Mouse (Mus musculus): ENCODE data around the gene B3galt4. TPM values are rescaled to one million over a fixed set of nuclear protein-coding genes. Genes with fewer than 3 reads are reported as not detected.
"Not testable (repeated sequence)": the region's sequence is repeated elsewhere in the genome, so short reads cannot be mapped to it uniquely, and the experiment has no call there.

B3galt4 gene
- polyA plus RNA-seq, 1 experiment from 2014 or later, result 5.6 TPM

DNA sequence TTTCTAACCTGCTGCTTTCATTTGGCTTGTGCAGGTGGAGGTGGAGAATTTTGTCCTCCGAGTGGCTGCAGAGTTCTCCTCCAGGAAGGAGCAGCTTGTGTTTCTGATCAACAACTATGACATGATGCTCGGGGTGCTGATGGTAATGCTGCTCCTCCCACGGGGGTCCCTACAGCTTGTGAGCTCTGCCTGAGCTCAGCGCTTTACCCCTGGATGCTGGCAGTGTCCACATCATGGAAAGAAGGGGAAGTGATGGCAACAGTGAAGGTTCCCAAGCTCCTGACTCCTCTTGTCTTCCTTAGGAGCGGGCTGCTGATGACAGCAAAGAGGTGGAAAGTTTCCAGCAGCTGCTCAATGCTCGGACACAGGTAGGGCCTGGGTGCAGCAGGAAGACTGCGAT lies 11.6 kb upstream of the B3galt4 start:
- Histone ChIP-seq H3K9me3 (replicated peaks) (no peaks in the 10 kb centered on the region), H3K4me3 (replicated peaks) (no peak overlapping the region), H3K4me1 (no peaks in the 10 kb centered on the region), H3K36me3 (peaks cover 84% of the 10 kb centered on the region), H3K4me2 (no peak overlapping the region), H3K27ac (no peak overlapping the region), H3K9ac (no peak overlapping the region), H3K27me3 (no peaks in the 10 kb centered on the region)
- 91% methylated on average over 7 of the region's 7 CpGs for WGBS
- ATAC-seq (replicated peaks; ENCODE audit: low FRiP score), result no peak

DNA sequence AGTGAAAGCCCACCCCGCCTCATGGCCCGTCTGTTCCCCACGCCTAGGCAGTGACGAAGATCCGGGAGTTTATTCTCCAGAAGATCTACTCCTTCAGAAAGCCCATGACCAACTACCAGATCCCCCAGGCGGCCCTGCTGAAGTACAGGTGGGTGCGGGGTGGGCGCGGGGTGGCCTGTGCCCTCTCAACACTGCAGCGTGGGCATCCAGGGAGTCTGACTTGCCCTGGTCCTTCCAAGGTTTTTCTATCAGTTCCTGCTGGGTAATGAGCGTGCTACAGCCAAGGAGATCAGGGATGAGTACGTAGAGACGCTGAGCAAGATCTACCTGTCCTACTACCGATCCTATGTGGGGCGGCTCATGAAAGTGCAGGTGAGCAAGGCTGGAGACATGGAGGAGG lies 8.7 kb upstream of the B3galt4 start:
- peaks cover 8% of the 10 kb centered on the region for H3K4me1 ChIP-seq
- no peaks in the 10 kb centered on the region for H3K27me3 ChIP-seq
- no peak overlapping the region for H3K4me2 ChIP-seq
- no peak for ATAC-seq (replicated peaks; ENCODE audit: low FRiP score)
- H3K27ac ChIP-seq, result no peak overlapping the region
- WGBS, result 96% methylated on average over 15 of the region's 15 CpGs
- no peaks in the 10 kb centered on the region for H3K9me3 ChIP-seq (replicated peaks)
- no peak overlapping the region for H3K9ac ChIP-seq
- peaks cover 67% of the 10 kb centered on the region for H3K36me3 ChIP-seq
- H3K4me3 ChIP-seq (replicated peaks), result no peak overlapping the region

DNA sequence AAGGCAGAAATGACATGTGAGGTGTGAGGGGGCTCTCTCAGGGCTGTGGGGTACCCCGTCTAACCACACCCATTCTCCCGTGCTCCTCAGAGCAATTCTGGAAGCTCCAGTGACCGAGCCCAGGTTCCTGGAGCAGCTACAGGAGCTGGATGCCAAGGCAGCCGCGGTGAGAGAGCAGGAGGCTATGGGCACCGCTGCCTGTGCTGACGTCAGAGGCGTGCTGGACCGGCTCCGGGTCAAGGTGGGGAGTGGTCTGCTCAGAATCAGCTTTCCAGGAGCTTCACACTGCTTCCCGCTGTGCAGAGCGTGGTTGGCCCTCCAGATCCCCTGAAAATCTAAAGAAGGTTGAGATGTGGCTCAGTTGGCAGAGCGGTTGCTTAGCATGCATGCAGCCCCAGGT lies 7.8 kb upstream of the B3galt4 start:
- ATAC-seq (replicated peaks; ENCODE audit: low FRiP score), result no peak
- no peak overlapping the region for H3K4me3 ChIP-seq (replicated peaks)
- H3K4me1 ChIP-seq, result peaks cover 14% of the 10 kb centered on the region
- H3K9ac ChIP-seq, result no peak overlapping the region
- no peak overlapping the region for H3K4me2 ChIP-seq
- peaks cover 64% of the 10 kb centered on the region for H3K36me3 ChIP-seq
- H3K27me3 ChIP-seq, result no peaks in the 10 kb centered on the region
- WGBS, result 93% methylated on average over 13 of the region's 13 CpGs
- H3K27ac ChIP-seq, result no peak overlapping the region
- no peaks in the 10 kb centered on the region for H3K9me3 ChIP-seq (replicated peaks)

DNA sequence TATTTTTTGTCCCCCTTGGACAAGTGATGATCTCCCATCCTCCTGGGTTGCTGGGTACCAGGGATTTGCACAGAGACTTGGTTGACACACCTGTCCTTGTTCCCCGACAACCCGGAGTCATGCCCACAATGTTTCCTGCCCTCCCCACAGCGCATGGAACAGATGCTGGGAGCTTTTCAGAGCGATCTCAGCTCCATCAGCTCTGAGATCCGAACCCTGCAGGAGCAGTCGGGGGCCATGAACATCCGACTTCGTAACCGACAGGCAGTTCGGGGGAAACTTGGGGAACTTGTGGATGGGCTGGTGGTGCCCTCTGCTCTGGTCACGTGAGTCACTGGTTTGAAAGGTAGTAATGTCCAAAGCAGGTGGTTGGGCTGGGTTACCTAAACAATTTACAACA lies 7.2 kb upstream of the B3galt4 start:
- no peak for ATAC-seq (replicated peaks; ENCODE audit: low FRiP score)
- H3K9me3 ChIP-seq (replicated peaks), result no peaks in the 10 kb centered on the region
- no peak overlapping the region for H3K4me2 ChIP-seq
- H3K4me1 ChIP-seq, result peaks cover 21% of the 10 kb centered on the region
- no peak overlapping the region for H3K4me3 ChIP-seq (replicated peaks)
- peaks cover 64% of the 10 kb centered on the region for H3K36me3 ChIP-seq
- no peak overlapping the region for H3K9ac ChIP-seq
- WGBS, result 96% methylated on average over 11 of the region's 11 CpGs
- no peaks in the 10 kb centered on the region for H3K27me3 ChIP-seq
- no peak overlapping the region for H3K27ac ChIP-seq

DNA sequence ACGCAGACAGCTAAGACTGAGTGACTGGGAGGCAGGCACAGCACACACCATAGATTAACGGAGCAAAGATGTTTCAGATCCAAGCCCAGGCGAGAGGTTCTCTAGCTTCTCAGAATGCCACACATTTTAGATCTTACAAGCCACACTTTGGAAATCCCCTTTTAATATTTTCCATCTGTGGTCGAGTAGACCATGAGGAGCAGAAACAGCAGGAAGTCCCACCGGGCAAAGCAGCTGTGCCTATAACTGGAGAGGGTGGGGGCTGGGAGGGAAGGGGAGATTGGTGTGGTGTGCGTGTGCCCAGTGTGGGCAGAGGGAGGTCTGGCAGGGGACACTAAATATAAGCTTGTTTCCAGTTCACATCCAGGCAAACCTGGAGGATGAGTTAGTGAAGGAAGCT lies 6.2 kb upstream of the B3galt4 start:
- WGBS, result 91% methylated on average over 6 of the region's 6 CpGs
- Histone ChIP-seq H3K27ac (no peak overlapping the region), H3K4me3 (replicated peaks) (no peak overlapping the region), H3K9ac (no peak overlapping the region), H3K4me1 (peaks cover 30% of the 10 kb centered on the region), H3K9me3 (replicated peaks) (no peaks in the 10 kb centered on the region), H3K4me2 (no peak overlapping the region), H3K27me3 (no peaks in the 10 kb centered on the region), H3K36me3 (peaks cover 64% of the 10 kb centered on the region)
- ATAC-seq (replicated peaks; ENCODE audit: low FRiP score), result no peak

DNA sequence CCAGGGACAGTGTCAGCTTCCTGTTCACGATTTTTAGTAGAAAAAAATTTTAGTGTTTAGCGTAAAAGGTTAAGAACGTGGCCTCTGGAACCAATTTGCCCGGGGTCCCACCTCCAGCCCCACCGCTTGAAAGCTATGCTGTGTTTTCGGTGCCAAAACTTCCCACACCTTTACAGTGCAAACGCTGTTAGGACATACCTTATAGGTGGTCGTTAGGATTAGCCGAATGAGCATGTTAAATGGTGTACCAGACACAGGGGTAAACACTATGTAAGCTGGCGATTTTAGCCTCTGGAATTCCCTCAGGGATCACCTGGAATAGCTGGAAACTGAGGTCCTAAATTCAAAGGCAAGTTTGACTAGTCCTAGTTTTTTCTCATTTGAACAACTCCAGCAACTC lies 5.0 kb upstream of the B3galt4 start:
- H3K27me3 ChIP-seq, result no peaks in the 10 kb centered on the region
- H3K27ac ChIP-seq, result peak overlapping the region; percentile 88
- H3K9me3 ChIP-seq (replicated peaks), result no peaks in the 10 kb centered on the region
- peaks cover 63% of the 10 kb centered on the region for H3K36me3 ChIP-seq
- peak overlapping the region; percentile 75 for H3K4me2 ChIP-seq
- ATAC-seq (replicated peaks; ENCODE audit: low FRiP score), result no peak
- peak overlapping the region; percentile 84 for H3K9ac ChIP-seq
- peaks cover 42% of the 10 kb centered on the region for H3K4me1 ChIP-seq
- 6% methylated on average over 10 of the region's 10 CpGs for WGBS
- H3K4me3 ChIP-seq (replicated peaks), result peak overlapping the region; percentile 75

DNA sequence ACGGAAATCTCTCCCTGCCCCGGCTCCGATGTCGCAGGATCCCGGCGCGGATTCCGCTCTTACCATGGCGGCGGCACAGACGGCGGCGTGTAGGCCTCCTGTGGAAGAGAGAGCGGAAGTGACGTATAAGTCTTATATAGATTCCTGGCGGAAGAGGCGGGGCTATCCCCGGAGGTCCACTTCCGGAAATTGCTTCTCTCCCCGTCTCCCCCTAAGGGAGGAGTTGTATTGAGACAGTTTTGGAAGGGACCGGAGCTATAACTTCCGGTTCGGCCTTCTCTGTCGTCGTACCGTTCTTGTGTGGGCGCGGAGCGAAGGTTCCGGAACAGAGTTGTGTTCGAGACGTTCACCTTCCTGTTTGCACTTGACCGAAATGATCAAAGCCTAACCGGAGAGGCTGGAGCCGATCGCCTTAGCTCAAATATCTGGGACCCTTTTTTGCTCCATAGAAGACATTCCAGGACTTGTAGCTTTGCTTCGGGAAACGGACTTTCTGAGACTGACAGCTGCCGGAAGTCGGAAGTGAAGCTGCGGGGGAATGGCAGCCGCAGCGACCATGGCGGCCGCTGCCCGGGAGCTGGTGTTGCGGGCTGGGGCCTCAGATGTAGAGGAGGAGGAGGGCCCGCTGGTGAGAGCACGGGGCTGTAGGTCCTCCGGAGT lies 4.4 kb upstream of the B3galt4 start, which contains the start of the genes Vps52 and Rps18:
Gene Vps52, plus strand, starts transcription at position 258 of the 660 bp plus-strand sequence.
Gene Rps18, minus strand, starts transcription at position 447 of the 660 bp plus-strand sequence.
- peak within 1 kb of the TSS; percentile 94 for H3K27ac ChIP-seq
- H3K27me3 ChIP-seq, result no peaks in the 10 kb centered on the region
- peaks cover 57% of the 10 kb centered on the region for H3K36me3 ChIP-seq
- peak within 1 kb of the TSS; percentile 86 for H3K4me2 ChIP-seq
- peaks cover 48% of the 10 kb centered on the region for H3K4me1 ChIP-seq
- peak; percentile 78 for ATAC-seq (replicated peaks; ENCODE audit: low FRiP score)
- peak within 1 kb of the TSS; percentile 89 for H3K9ac ChIP-seq
- under 1% methylated on average over 50 of the region's 50 CpGs for WGBS
- peak within 1 kb of the TSS; percentile 75 for H3K4me3 ChIP-seq (replicated peaks)
- no peaks in the 10 kb centered on the region for H3K9me3 ChIP-seq (replicated peaks)

DNA sequence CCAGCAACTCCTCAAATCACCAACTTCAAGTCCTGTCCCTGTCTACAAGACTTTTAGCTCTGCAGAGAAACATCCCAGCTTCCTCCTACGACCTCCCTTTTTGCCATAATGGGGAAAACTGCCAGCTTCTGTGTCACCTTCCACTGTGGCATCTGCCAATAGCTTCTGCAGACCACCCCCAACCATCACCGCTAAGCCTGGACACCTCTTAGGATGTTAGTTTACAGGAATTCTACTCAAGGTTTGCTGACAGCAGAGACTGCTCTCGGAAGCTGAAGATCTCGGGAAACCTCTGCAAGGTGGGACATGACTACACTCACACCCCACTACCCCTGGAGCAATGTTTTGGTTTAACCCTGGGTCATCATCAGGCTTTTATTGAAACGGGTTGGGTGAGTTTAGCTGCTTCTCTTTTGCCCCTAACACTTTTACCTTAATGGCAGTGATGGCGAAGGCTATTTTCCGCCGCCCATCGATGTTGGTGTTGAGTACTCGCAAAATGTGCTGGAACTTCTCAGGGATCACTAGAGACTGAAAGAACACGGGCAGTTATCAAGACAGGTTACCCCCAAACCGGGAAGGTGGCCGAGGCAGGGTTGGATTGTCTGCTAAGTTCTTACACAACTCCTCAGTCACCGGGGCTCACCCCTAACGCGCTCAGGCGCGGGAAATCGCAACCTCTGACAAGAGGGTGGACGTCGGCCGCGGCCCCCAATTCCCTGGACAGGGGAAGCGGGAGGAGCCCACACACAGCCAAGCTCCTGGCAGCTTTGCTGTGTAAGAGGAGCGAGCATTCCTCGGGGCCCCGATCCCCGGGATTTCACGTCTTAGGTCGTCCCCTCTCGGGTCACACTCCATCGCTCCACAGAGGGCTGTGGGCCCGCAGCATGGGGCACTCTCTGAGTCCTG lies 3.6 kb upstream of the B3galt4 start:
- Histone ChIP-seq H3K36me3 (peaks cover 54% of the 10 kb centered on the region), H3K4me2 (peak overlapping the region; percentile 86), H3K9ac (peak overlapping the region; percentile 89), H3K4me1 (peaks cover 56% of the 10 kb centered on the region), H3K27me3 (no peaks in the 10 kb centered on the region), H3K4me3 (replicated peaks) (peak overlapping the region; percentile 75), H3K27ac (peak overlapping the region; percentile 94), H3K9me3 (replicated peaks) (no peaks in the 10 kb centered on the region)
- ATAC-seq (replicated peaks; ENCODE audit: low FRiP score), result no peak; the same call in 1 of the 2 replicates
- under 1% methylated on average over 33 of the region's 33 CpGs for WGBS

DNA sequence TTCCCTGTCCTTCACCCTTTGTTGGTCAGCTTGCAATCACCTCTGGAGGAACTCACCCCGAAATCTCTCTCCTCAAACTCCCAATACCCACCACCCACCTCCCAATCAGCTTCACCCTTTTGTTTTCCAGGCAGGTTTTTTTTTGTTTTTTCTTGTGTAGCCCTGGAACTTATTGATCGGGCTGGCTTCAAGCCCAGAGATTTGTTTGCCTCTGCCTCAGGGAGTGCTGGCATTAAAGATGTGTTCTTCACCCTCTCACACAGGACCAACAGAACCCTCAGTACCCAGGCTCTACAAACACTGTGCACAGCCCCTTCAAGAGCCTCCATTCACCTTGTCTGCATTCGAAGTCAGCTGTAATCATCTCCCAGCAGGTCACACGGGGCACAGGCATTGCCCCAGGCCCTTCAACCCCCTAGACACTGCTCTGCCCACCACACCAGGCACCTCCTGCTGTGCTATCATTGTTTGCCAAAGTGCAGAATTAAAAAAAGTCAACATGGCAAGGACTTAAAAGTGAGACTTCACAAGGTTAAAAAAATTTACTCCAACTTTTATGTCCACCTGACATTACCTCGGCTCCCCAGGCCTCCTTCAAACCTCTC lies 2.8 kb upstream of the B3galt4 start:
- H3K4me2 ChIP-seq, result peak overlapping the region; percentile 86
- WGBS, result 42% methylated on average over 5 of the region's 5 CpGs
- no peaks in the 10 kb centered on the region for H3K9me3 ChIP-seq (replicated peaks)
- H3K36me3 ChIP-seq, result peaks cover 54% of the 10 kb centered on the region
- H3K4me3 ChIP-seq (replicated peaks), result peak overlapping the region; percentile 75
- H3K4me1 ChIP-seq, result peaks cover 61% of the 10 kb centered on the region
- H3K27ac ChIP-seq, result peak overlapping the region; percentile 94
- H3K27me3 ChIP-seq, result no peaks in the 10 kb centered on the region
- H3K9ac ChIP-seq, result peak overlapping the region; percentile 89
- no peak for ATAC-seq (replicated peaks; ENCODE audit: low FRiP score)

DNA sequence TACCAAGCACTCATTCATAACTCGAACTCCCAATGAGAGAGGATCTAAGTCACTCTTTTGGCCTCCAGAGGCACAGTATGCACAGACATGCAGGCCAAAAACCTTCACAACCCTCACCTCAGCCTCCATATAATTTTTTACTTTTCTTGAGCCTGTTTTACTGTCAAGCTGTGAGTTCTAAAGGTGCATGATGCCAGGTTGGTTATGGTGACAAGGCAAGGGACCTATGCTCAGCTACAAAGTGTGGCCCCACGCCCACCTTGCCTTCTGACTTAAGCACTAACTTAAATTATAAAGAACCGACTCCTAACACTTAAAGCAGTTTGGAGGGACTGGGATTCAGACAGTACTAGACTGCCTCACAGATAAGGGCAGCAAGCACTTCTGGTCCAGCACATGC lies 2.0 kb upstream of the B3galt4 start:
- peak overlapping the region; percentile 75 for H3K4me3 ChIP-seq (replicated peaks)
- WGBS, result 84% methylated on average over 3 of the region's 3 CpGs
- peak overlapping the region; percentile 94 for H3K27ac ChIP-seq

DNA sequence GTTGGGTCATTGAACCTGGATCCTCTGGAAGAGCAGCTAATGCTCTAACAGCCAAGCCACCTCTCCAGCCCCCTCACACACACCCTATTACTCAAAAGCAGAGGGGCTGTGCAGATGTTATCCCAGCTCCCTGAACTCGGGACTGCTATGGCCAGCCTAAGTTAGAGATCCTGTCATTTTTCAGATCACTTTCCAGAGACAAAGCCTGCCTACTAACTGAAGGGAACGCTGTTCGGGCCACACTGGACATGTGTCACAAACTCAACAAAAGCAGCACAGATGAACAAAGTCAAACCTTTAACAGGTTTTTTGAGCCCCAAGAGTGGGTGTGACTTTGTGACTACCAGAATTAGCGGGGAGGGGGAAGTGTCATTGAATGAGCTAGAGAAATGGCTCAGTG lies 1.6 kb upstream of the B3galt4 start:
- Histone ChIP-seq H3K4me2 (peak overlapping the region; percentile 86), H3K27ac (peak overlapping the region; percentile 94)

More for the DNA sequence above, 2.0 kb upstream of the B3galt4 start:
- no peaks in the 10 kb centered on the region for H3K27me3 ChIP-seq
- H3K4me2 ChIP-seq, result peak overlapping the region; percentile 86
- ATAC-seq (replicated peaks; ENCODE audit: low FRiP score), result no peak
- peak overlapping the region; percentile 89; the same call in 1 of the 2 replicates for H3K9ac ChIP-seq
- peaks cover 54% of the 10 kb centered on the region for H3K36me3 ChIP-seq
- H3K4me1 ChIP-seq, result peaks cover 61% of the 10 kb centered on the region
- H3K9me3 ChIP-seq (replicated peaks), result no peaks in the 10 kb centered on the region

DNA sequence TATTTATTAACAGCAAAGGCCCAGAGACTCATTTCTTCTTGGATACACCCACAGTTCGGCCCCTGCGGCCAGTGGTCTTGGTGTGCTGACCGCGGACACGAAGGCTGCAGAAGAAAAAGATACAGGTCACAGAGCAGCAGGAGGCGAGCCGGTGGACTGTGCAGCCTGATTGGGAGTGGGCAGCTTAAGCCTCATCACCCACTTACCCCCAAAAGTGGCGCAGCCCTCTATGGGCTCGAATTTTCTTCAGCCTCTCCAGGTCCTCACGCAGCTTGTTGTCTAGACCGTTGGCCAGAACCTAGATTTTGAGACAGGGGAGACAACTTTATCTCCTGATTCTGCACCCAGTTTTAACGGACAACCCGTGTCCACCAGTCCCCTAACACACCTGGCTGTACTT lies 727 bp upstream of the B3galt4 start:
- peaks cover 60% of the 10 kb centered on the region for H3K36me3 ChIP-seq
- peaks cover 60% of the 10 kb centered on the region for H3K4me1 ChIP-seq
- peak overlapping the region; percentile 49 for H3K4me3 ChIP-seq (replicated peaks)
- 75% methylated on average over 13 of the region's 13 CpGs for WGBS
- not testable (repeated sequence) for H3K9me3 ChIP-seq (replicated peaks); H3K27me3 ChIP-seq; ATAC-seq (replicated peaks; ENCODE audit: low FRiP score)
- H3K4me2 ChIP-seq, result peak overlapping the region; percentile 81
- peak overlapping the region; percentile 94 for H3K27ac ChIP-seq
- H3K9ac ChIP-seq, result peak overlapping the region; percentile 51

More for the DNA sequence above, 1.6 kb upstream of the B3galt4 start:
- Histone ChIP-seq H3K27me3 (no peaks in the 10 kb centered on the region), H3K9ac (peak overlapping the region; percentile 89; the same call in 1 of the 2 replicates), H3K4me3 (replicated peaks) (peak overlapping the region; percentile 75), H3K36me3 (peaks cover 54% of the 10 kb centered on the region), H3K4me1 (peaks cover 61% of the 10 kb centered on the region), H3K9me3 (replicated peaks) (no peaks in the 10 kb centered on the region)
- 82% methylated on average over 4 of the region's 4 CpGs for WGBS
- no peak for ATAC-seq (replicated peaks; ENCODE audit: low FRiP score)
